Mouse (Mus musculus) left cerebral cortex, adult 18-20 months (tissue): ENCODE measurements around the gene Zbed3. TPM values are rescaled to one million over a fixed set of nuclear protein-coding genes. Genes with fewer than 3 reads are reported as not detected.
A peak's percentile ranks its signal among the peaks of the same experiment; 100 is the strongest.
"Not testable (repeated sequence)": the region's sequence is repeated elsewhere in the genome, so short reads cannot be mapped to it uniquely, and the experiment has no call there.

ENCODE experiments used
- DNase-seq, 2 experiments: peaks; one replicate each; pipeline ENCODE4 v3.0.0; 2021 to 2022; ENCODE audit warnings: low spot score in 2 of 2, mixed read lengths in 1 of 2
- total RNA-seq, 2 experiments: library from RNA; stranded (reverse); gene quantifications; 2 replicates each; pipeline ENCODE4 v1.2.3; 2021

Zbed3 gene
- total RNA-seq, 2 experiments from 2014 or later = 12.7 to 14.5 TPM

GRCm38 (mm10) chr13:95330507-95330906, 7.1 kb downstream of the Zbed3 start:
- DNase-seq = no peak

GRCm38 (mm10) chr13:95332086-95332899, 8.9 kb downstream of the Zbed3 start:
- no peak for DNase-seq

- DNase-seq = peak in 1 of 2 experiments; percentile 16
Measured at GRCm38 (mm10) chr13:95336122-95336677, 12.8 kb downstream of the Zbed3 start.

- no peak for DNase-seq
Measured at GRCm38 (mm10) chr13:95343470-95343869, 20.1 kb downstream of the Zbed3 start.

- DNase-seq = no peak
Measured at GRCm38 (mm10) chr13:95345869-95346268, 22.5 kb downstream of the Zbed3 start.

- peak; percentile 85 to 89 for DNase-seq
Measured at GRCm38 (mm10) chr13:95347018-95347696, 23.7 kb downstream of the Zbed3 start.

GRCm38 (mm10) chr13:95348476-95348875, 25.1 kb downstream of the Zbed3 start:
- DNase-seq = no peak

- no peak for DNase-seq
Measured at GRCm38 (mm10) chr13:95358223-95358622, 34.8 kb downstream of the Zbed3 start.

GRCm38 (mm10) chr13:95363440-95363839, 40.0 kb downstream of the Zbed3 start:
- DNase-seq = no peak

- DNase-seq = no peak
Measured at GRCm38 (mm10) chr13:95366356-95366755, 42.9 kb downstream of the Zbed3 start.

GRCm38 (mm10) chr13:95374701-95375553, 51.5 kb downstream of the Zbed3 start, which contains the start of gene Aggf1:
Aggf1 (minus strand) TSS chr13:95375352.
- peak; percentile 93 to 95 for DNase-seq

GRCm38 (mm10) chr13:95375554-95375914, 52.1 kb downstream of the Zbed3 start:
- DNase-seq = no peak

GRCm38 (mm10) chr13:95376689-95377289, 53.4 kb downstream of the Zbed3 start:
- DNase-seq = not testable (repeated sequence)

GRCm38 (mm10) chr13:95378696-95379095, 55.3 kb downstream of the Zbed3 start:
- no peak for DNase-seq

- DNase-seq = no peak
Measured at GRCm38 (mm10) chr13:95382418-95382817, 59.0 kb downstream of the Zbed3 start.

Other genes starting within 250 kb of the Zbed3 start
- gene Pde8b, start 73.3 kb upstream of the Zbed3 start, total RNA-seq = 100 to 1,000 TPM; 137 to 147 TPM
- gene Aggf1, start 51.7 kb downstream of the Zbed3 start, total RNA-seq = 10 to 100 TPM; 51.5 to 56.0 TPM
- gene Crhbp, start 121.3 kb downstream of the Zbed3 start, total RNA-seq = 10 to 100 TPM; 26.6 to 31.9 TPM
- gene S100z, start 155.1 kb downstream of the Zbed3 start, total RNA-seq = not detected
- under 1 TPM; 0.16 to 0.51 TPM for gene F2rl1, start 201.6 kb downstream of the Zbed3 start, total RNA-seq